Comparison of ENCODE assay signal across 9 mouse cellular contexts in genomic region chr2:52176537-52176936, GRCm38 (mm10).
DNase-seq lines count a peak whose midpoint lies in the region; ATAC-seq and TF ChIP-seq lines count a peak whose summit lies in the region.
"Had no signal": no experiment of that assay in that cellular context is flagged by ENCODE, and none has a peak within 500 bp of the region (broad histone marks: within the 10 kb centered on the region; RNA-seq: fewer than 3 reads in every experiment).

No protein-coding gene starts in this region.

- ATAC-seq in megakaryocyte, adult 5-6 weeks (ENCODE audit: poor library complexity, severe bottlenecking) = peak; percentile 52; the same call in 1 of the 2 replicates
- ATAC-seq in lung, postnatal 0 days = no peak
- ATAC-seq in hindbrain, embryonic 14.5 days (ENCODE audit: low FRiP score) = no peak
- ATAC-seq: Patski had no signal

- 52% methylated on average over 8 of the region's 8 CpGs for WGBS in lung, postnatal 0 days
- 70% methylated on average over 8 of the region's 8 CpGs for WGBS in hindbrain, embryonic 14.5 days

- no peaks in the 10 kb centered on the region for H3K36me3 ChIP-seq in lung, postnatal 0 days (ENCODE audit: insufficient read depth, low read length)
- H3K36me3 ChIP-seq in hindbrain, embryonic 14.5 days (replicated peaks; ENCODE audit: control insufficient read depth, insufficient read depth) = no peaks in the 10 kb centered on the region

- no peak for TF ChIP-seq CTCF in lung, postnatal 0 days (IDR thresholded peaks at IDR 0.05)

- H3K27ac ChIP-seq in lung, postnatal 0 days (ENCODE audit: low read length) = no peak overlapping the region
- H3K27ac ChIP-seq in hindbrain, embryonic 14.5 days = no peak overlapping the region

- no peaks in the 10 kb centered on the region for H3K4me1 ChIP-seq in lung, postnatal 0 days (ENCODE audit: insufficient read depth, low read depth, low read length)
- no peaks in the 10 kb centered on the region for H3K4me1 ChIP-seq in hindbrain, embryonic 14.5 days (replicated peaks; ENCODE audit: control insufficient read depth, insufficient read depth, low read length)

- no peak overlapping the region for H3K4me2 ChIP-seq in lung, postnatal 0 days (replicated peaks; ENCODE audit: low read depth, low read length)
- no peak overlapping the region for H3K4me2 ChIP-seq in hindbrain, embryonic 14.5 days (replicated peaks)

- no peaks in the 10 kb centered on the region for H3K9me3 ChIP-seq in lung, postnatal 0 days (ENCODE audit: low read length)
- no peaks in the 10 kb centered on the region for H3K9me3 ChIP-seq in hindbrain, embryonic 14.5 days (ENCODE audit: control insufficient read depth, low read length)

- H3K9ac ChIP-seq in lung, postnatal 0 days (replicated peaks; ENCODE audit: low read depth) = no peak overlapping the region
- no peak overlapping the region for H3K9ac ChIP-seq in hindbrain, embryonic 14.5 days

- TF ChIP-seq EP300 in lung, postnatal 0 days (IDR thresholded peaks at IDR 0.05) = no peak

- DNase-seq in spleen, postnatal 10 days (ENCODE audit: low spot score in 2 of 2) = peak; percentile 10 to 22
- DNase-seq in spleen, postnatal 4 days (ENCODE audit: low spot score in 2 of 2) = no peak
- DNase-seq in frontal cortex, postnatal 36 days (ENCODE audit: low spot score in 2 of 2) = peak; percentile 82 to 89
- DNase-seq in kidney, postnatal 10 days = no peak
- DNase-seq in retina, embryonic 14.5 days (ENCODE audit: low spot score) = no peak
- DNase-seq in lung, postnatal 0 days (ENCODE audit: low spot score) = no peak
- no peak for DNase-seq in hindbrain, embryonic 14.5 days (ENCODE audit: low spot score)

- no peaks in the 10 kb centered on the region for H3K27me3 ChIP-seq in lung, postnatal 0 days (replicated peaks; ENCODE audit: insufficient read depth, low read length)
- H3K27me3 ChIP-seq in hindbrain, embryonic 14.5 days (ENCODE audit: control insufficient read depth, insufficient read depth, low read length) = no peaks in the 10 kb centered on the region
- H3K27me3 ChIP-seq: Patski had no signal

- no peak overlapping the region for H3K4me3 ChIP-seq in lung, postnatal 0 days (ENCODE audit: low read depth, low read length)
- no peak overlapping the region for H3K4me3 ChIP-seq in hindbrain, embryonic 14.5 days (replicated peaks; ENCODE audit: low read length)

Comparison
In these comparisons a context has a peak if more than half of its experiments do, and no peak if none do; other contexts are left out.
1. DNase-seq: peak in spleen, postnatal 10 days (2 of 2) and frontal cortex, postnatal 36 days (2 of 2); none in spleen, postnatal 4 days (0 of 2), kidney, postnatal 10 days (single experiment), retina, embryonic 14.5 days (single experiment), lung, postnatal 0 days (single experiment) and hindbrain, embryonic 14.5 days (single experiment).